Mouse (Mus musculus) left cerebral cortex, postnatal 10 days (tissue): ENCODE results near the gene Rgs5. TPM values are rescaled to one million over a fixed set of nuclear protein-coding genes. Genes with fewer than 3 reads are reported as not detected.
A peak's percentile ranks its signal among the peaks of the same experiment; 100 is the strongest.

ENCODE experiments used
- DNase-seq, 2 experiments: peaks; one replicate each; pipeline ENCODE4 v3.0.0; 2021 to 2022; ENCODE audit warnings: low spot score in 2 of 2, mixed read lengths in 1 of 2; ENCODE audit errors: extremely low spot score in 1 of 2
- intact Hi-C: fragments of 180-260 bp; cut with DNase I; formaldehyde crosslinking; loops from one replicate; pipeline ENCODE4 v1.15.1; 2025
- total RNA-seq, 2 experiments: library from RNA; stranded (reverse); gene quantifications; 2 replicates each; pipeline ENCODE4 v1.2.3; 2021

Rgs5 gene
- total RNA-seq = 100 to 1,000 TPM in 1 of 2 experiments, 10 to 100 TPM in 1; 97.5 to 101 TPM

GRCm38 (mm10) chr1:169655256-169655655 lies at the start of gene Rgs5:
Gene Rgs5, plus strand, starts transcription at chr1:169655501.
- intact Hi-C loops = no loop called here
- peak; percentile 30 to 79 for DNase-seq

GRCm38 (mm10) chr1:169606164-169606563 lies 49.1 kb upstream of the Rgs5 start:
- no peak for DNase-seq
- intact Hi-C loops = no loop called here

GRCm38 (mm10) chr1:169629738-169630137 lies 25.6 kb upstream of the Rgs5 start:
- intact Hi-C loops = no loop called here

GRCm38 (mm10) chr1:169637251-169637750 lies 18.0 kb upstream of the Rgs5 start:
- intact Hi-C loops = no loop called here
- no peak for DNase-seq

More at GRCm38 (mm10) chr1:169629738-169630137, 25.6 kb upstream of the Rgs5 start:
- DNase-seq = no peak

- no peak for DNase-seq
- intact Hi-C loops = no loop called here
Observed at GRCm38 (mm10) chr1:169644884-169645653, 10.2 kb upstream of the Rgs5 start.

GRCm38 (mm10) chr1:169659479-169659878 lies 4.2 kb downstream of the Rgs5 start:
- DNase-seq = no peak
- intact Hi-C loops = no loop called here

- intact Hi-C loops = no loop called here
- DNase-seq = no peak
Observed at GRCm38 (mm10) chr1:169667328-169667727, 12.0 kb downstream of the Rgs5 start.

- DNase-seq = peak in 1 of 2 experiments; percentile 20
- intact Hi-C loops = loop anchor here (1.0 to 10.0 kb wide), 3 partner anchors 138 to 248 kb away; partner anchors contain the start of gene Nuf2
Observed at GRCm38 (mm10) chr1:169670705-169671104, 15.4 kb downstream of the Rgs5 start.

GRCm38 (mm10) chr1:169671801-169672200 lies 16.5 kb downstream of the Rgs5 start:
- intact Hi-C loops = loop anchor here (5.0 to 10.0 kb wide), 2 partner anchors 140 to 153 kb away; partner anchors contain the start of gene Nuf2
- no peak for DNase-seq

GRCm38 (mm10) chr1:169672272-169672671 lies 17.0 kb downstream of the Rgs5 start:
- intact Hi-C loops = loop anchor here (5.0 to 10.0 kb wide), 2 partner anchors 140 to 153 kb away; partner anchors contain the start of gene Nuf2

GRCm38 (mm10) chr1:169674116-169674515 lies 18.8 kb downstream of the Rgs5 start:
- intact Hi-C loops = loop anchor here (5.0 to 10.0 kb wide), 2 partner anchors 142 to 151 kb away; partner anchors contain the start of gene Nuf2
- DNase-seq = no peak

More at GRCm38 (mm10) chr1:169672272-169672671, 17.0 kb downstream of the Rgs5 start:
- DNase-seq = no peak

- intact Hi-C loops = loop anchor here (5.0 to 10.0 kb wide), 2 partner anchors 61 to 148 kb away; no protein-coding TSS in a partner anchor
- DNase-seq = no peak
Observed at GRCm38 (mm10) chr1:169676751-169677150, 21.4 kb downstream of the Rgs5 start.

GRCm38 (mm10) chr1:169680455-169681208 lies 25.3 kb downstream of the Rgs5 start:
- no peak for DNase-seq
- intact Hi-C loops = no loop called here

- intact Hi-C loops = no loop called here
- no peak for DNase-seq
Observed at GRCm38 (mm10) chr1:169682775-169683497, 27.6 kb downstream of the Rgs5 start.

GRCm38 (mm10) chr1:169685257-169685656 lies 30.0 kb downstream of the Rgs5 start:
- DNase-seq = peak in 1 of 2 experiments; percentile 40

GRCm38 (mm10) chr1:169693040-169693439 lies 37.7 kb downstream of the Rgs5 start:
- DNase-seq = no peak
- intact Hi-C loops = no loop called here

More at GRCm38 (mm10) chr1:169685257-169685656, 30.0 kb downstream of the Rgs5 start:
- intact Hi-C loops = no loop called here

GRCm38 (mm10) chr1:169693537-169693936 lies 38.2 kb downstream of the Rgs5 start:
- intact Hi-C loops = no loop called here
- no peak for DNase-seq

- DNase-seq = no peak
- intact Hi-C loops = no loop called here
Observed at GRCm38 (mm10) chr1:169695356-169695755, 40.1 kb downstream of the Rgs5 start.

GRCm38 (mm10) chr1:169697236-169697635 lies 41.9 kb downstream of the Rgs5 start:
- DNase-seq = no peak
- intact Hi-C loops = no loop called here
